Mouse (Mus musculus) G1E (cell line): ENCODE results near the gene Olfr979. TPM values are rescaled to one million over a fixed set of nuclear protein-coding genes. Genes with fewer than 3 reads are reported as not detected.

Experiments used
- ATAC-seq: 2 replicates; pipeline ENCODE4 v1.8.0; 2016; ENCODE audit warnings: mild to moderate bottlenecking; ENCODE audit not compliant: insufficient number of reproducible peaks, poor library complexity, low FRiP score, severe bottlenecking; ENCODE audit errors: extremely low read depth
- DNase-seq: peaks from one replicate; pipeline ENCODE4 v3.0.0; 2012; ENCODE audit warnings: low spot score
- H3K27me3 ChIP-seq: 2 replicates; pipeline ENCODE4 v1.6.1; 2012; ENCODE audit warnings: mild to moderate bottlenecking, low read length, inconsistent platforms; ENCODE audit not compliant: insufficient read depth
- H3K36me3 ChIP-seq: replicated peaks from 2 replicates; pipeline ENCODE3; 2012; ENCODE audit warnings: mild to moderate bottlenecking, inconsistent platforms
- H3K4me1 ChIP-seq: 2 replicates; pipeline ENCODE4 v1.6.1; 2012; ENCODE audit warnings: low read depth, low read length, inconsistent platforms, mixed read lengths; ENCODE audit not compliant: insufficient read depth
- H3K4me3 ChIP-seq: 2 replicates; pipeline ENCODE4 v1.5.1; 2012; ENCODE audit warnings: low read depth, mild to moderate bottlenecking, inconsistent platforms, low read length, moderate library complexity, mixed read lengths
- H3K9me3 ChIP-seq: replicated peaks from 2 replicates; pipeline ENCODE4 v1.6.1; 2012; ENCODE audit warnings: inconsistent platforms
- CTCF ChIP-seq: IDR thresholded peaks from 2 replicates; pipeline ENCODE4 v1.5.1; 2012; ENCODE audit warnings: low read depth, low read length, inconsistent platforms, mixed read lengths
- GATA1 ChIP-seq: IDR thresholded peaks from 2 replicates; pipeline ENCODE4 v1.6.1; 2012; ENCODE audit warnings: borderline replicate concordance, low read length, inconsistent platforms, mixed read lengths
- GATA2 ChIP-seq: IDR thresholded peaks from 2 replicates; pipeline ENCODE4 v1.6.1; 2012; ENCODE audit warnings: low read depth, low read length, inconsistent platforms, borderline replicate concordance
- POLR2AphosphoS5 ChIP-seq: IDR thresholded peaks from 2 replicates; pipeline ENCODE4 v1.6.1; 2012; ENCODE audit warnings: low read depth, low read length, inconsistent platforms; ENCODE audit not compliant: insufficient replicate concordance
- TAL1 ChIP-seq: conservative IDR thresholded peaks from 2 replicates; pipeline ENCODE4 v1.6.1; 2012; ENCODE audit warnings: low read depth, low read length, inconsistent platforms, mixed read lengths
- polyA plus RNA-seq: library from polyadenylated mRNA; stranded (reverse); fragments of >175 nt; gene quantifications from 2 replicates; pipeline ENCODE4 v1.2.3, GENCODE M21; 2012
- total RNA-seq, 2 experiments: library from RNA; stranded (forward) in 1 of 2; stranded (reverse) in 1 of 2; fragments of 200-1000 nt in 1 of 2; fragments of >200 nt in 1 of 2; fragmentation: Nextera tagmentation in 1 of 2; gene quantifications; 2 replicates each; pipeline ENCODE4 v1.2.3; 2014 to 2017

The Olfr979 gene
- total and polyA plus RNA-seq, 3 experiments: 0.16 TPM; not detected in 2

DNA sequence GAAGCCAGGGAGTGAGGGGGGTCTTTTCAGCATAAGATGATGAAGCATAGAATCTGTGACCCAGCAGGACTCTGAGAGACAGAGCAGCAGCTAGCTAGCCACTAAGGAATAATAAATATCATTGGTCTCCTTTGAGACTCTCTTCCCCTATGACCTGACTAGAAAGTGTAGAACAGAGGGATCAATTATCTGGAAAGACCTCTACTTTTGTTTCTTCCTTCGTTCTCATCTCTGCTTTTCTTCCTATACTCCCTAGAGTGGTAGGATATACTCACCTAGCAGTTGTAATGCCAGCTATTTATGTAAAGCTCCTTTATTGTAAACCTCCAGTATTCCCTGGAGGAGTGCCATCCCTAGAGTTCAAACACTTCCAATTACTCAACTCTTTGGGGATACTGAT, 51.3 kb downstream of the Olfr979 start, which contains the start of gene Olfr975:
Gene Olfr975, minus strand, starts transcription at position 101 of the 400 bp plus-strand sequence.
- ATAC-seq (no peak), DNase-seq (no peak)
- Histone ChIP-seq H3K27me3 (no peaks in the 10 kb centered on the region), H3K36me3 (no peaks in the 10 kb centered on the region), H3K4me1 (no peaks in the 10 kb centered on the region), H3K9me3 (peaks cover 6% of the 10 kb centered on the region; the same call in 1 of the 2 replicates), H3K4me3 (no peak within 1 kb of the TSS)
- TF ChIP-seq POLR2AphosphoS5 (no peak), GATA2 (no peak), CTCF (no peak), GATA1 (no peak), TAL1 (no peak)

Other genes with a start within 250 kb of the Olfr979 start
- gene Olfr968, start 220.2 kb downstream of the Olfr979 start, total RNA-seq (2014; fragmentation: Nextera tagmentation): not detected in 2 replicates
- gene Olfr968, start 220.2 kb downstream of the Olfr979 start, total RNA-seq (2017): 0.06 and 0.11 TPM in 2 replicates
- not detected in 2 replicates for gene Olfr968, start 220.2 kb downstream of the Olfr979 start, polyA plus RNA-seq
- gene Olfr969, start 212.5 kb downstream of the Olfr979 start, total RNA-seq (2014; fragmentation: Nextera tagmentation): not detected in 2 replicates
- gene Olfr969, start 212.5 kb downstream of the Olfr979 start, total RNA-seq (2017): not detected in 2 replicates
- gene Olfr969, start 212.5 kb downstream of the Olfr979 start, polyA plus RNA-seq: not detected in 2 replicates
- gene Olfr970, start 194.6 kb downstream of the Olfr979 start, total RNA-seq (2014; fragmentation: Nextera tagmentation): not detected in 2 replicates
- 0.33 TPM in 1 of 2 replicates, not detected in the other for gene Olfr970, start 194.6 kb downstream of the Olfr979 start, total RNA-seq (2017)
- gene Olfr970, start 194.6 kb downstream of the Olfr979 start, polyA plus RNA-seq: not detected in 2 replicates
- not detected in 2 replicates for gene Olfr971, start 166.6 kb downstream of the Olfr979 start, total RNA-seq (2014; fragmentation: Nextera tagmentation)
- not detected in 2 replicates for gene Olfr971, start 166.6 kb downstream of the Olfr979 start, total RNA-seq (2017)
- not detected in 2 replicates for gene Olfr971, start 166.6 kb downstream of the Olfr979 start, polyA plus RNA-seq
- gene Olfr972, start 137.0 kb downstream of the Olfr979 start, total RNA-seq (2014; fragmentation: Nextera tagmentation): not detected in 2 replicates
- gene Olfr972, start 137.0 kb downstream of the Olfr979 start, total RNA-seq (2017): 0.44 TPM in 1 of 2 replicates, not detected in the other
- not detected in 2 replicates for gene Olfr972, start 137.0 kb downstream of the Olfr979 start, polyA plus RNA-seq
- gene Olfr229, start 96.1 kb downstream of the Olfr979 start, total RNA-seq (2014; fragmentation: Nextera tagmentation): not detected in 2 replicates
- gene Olfr229, start 96.1 kb downstream of the Olfr979 start, total RNA-seq (2017): 0.16 TPM in 1 of 2 replicates, not detected in the other
- gene Olfr229, start 96.1 kb downstream of the Olfr979 start, polyA plus RNA-seq: not detected in 2 replicates
- gene Olfr974, start 66.0 kb downstream of the Olfr979 start, total RNA-seq (2014; fragmentation: Nextera tagmentation): not detected in 2 replicates
- gene Olfr974, start 66.0 kb downstream of the Olfr979 start, total RNA-seq (2017): not detected in 2 replicates
- not detected in 2 replicates for gene Olfr974, start 66.0 kb downstream of the Olfr979 start, polyA plus RNA-seq
- 0.38 TPM in 1 of 2 replicates, not detected in the other for gene Olfr975, start 51.4 kb downstream of the Olfr979 start, total RNA-seq (2014; fragmentation: Nextera tagmentation)
- gene Olfr975, start 51.4 kb downstream of the Olfr979 start, total RNA-seq (2017): 0.22 and 0.29 TPM in 2 replicates
- gene Olfr975, start 51.4 kb downstream of the Olfr979 start, polyA plus RNA-seq: not detected in 2 replicates
- gene Olfr976, start 42.3 kb downstream of the Olfr979 start, total RNA-seq (2014; fragmentation: Nextera tagmentation): not detected in 2 replicates
- not detected in 2 replicates for gene Olfr976, start 42.3 kb downstream of the Olfr979 start, total RNA-seq (2017)
- not detected in 2 replicates for gene Olfr976, start 42.3 kb downstream of the Olfr979 start, polyA plus RNA-seq
- gene Olfr978, start 11.4 kb downstream of the Olfr979 start, total RNA-seq (2014; fragmentation: Nextera tagmentation): not detected in 2 replicates
- 0.05 and 0.23 TPM in 2 replicates for gene Olfr978, start 11.4 kb downstream of the Olfr979 start, total RNA-seq (2017)
- not detected in 2 replicates for gene Olfr978, start 11.4 kb downstream of the Olfr979 start, polyA plus RNA-seq
- gene Olfr980, start 6.1 kb upstream of the Olfr979 start, total RNA-seq (2014; fragmentation: Nextera tagmentation): not detected in 2 replicates
- 0.06 and 0.22 TPM in 2 replicates for gene Olfr980, start 6.1 kb upstream of the Olfr979 start, total RNA-seq (2017)
- gene Olfr980, start 6.1 kb upstream of the Olfr979 start, polyA plus RNA-seq: not detected in 2 replicates
- not detected in 2 replicates for gene Olfr981, start 18.0 kb upstream of the Olfr979 start, total RNA-seq (2014; fragmentation: Nextera tagmentation)
- 0.17 and 0.27 TPM in 2 replicates for gene Olfr981, start 18.0 kb upstream of the Olfr979 start, total RNA-seq (2017)
- gene Olfr981, start 18.0 kb upstream of the Olfr979 start, polyA plus RNA-seq: not detected in 2 replicates
- gene Olfr982, start 70.4 kb upstream of the Olfr979 start, total RNA-seq (2014; fragmentation: Nextera tagmentation): not detected in 2 replicates
- under 0.01 and 0.11 TPM in 2 replicates for gene Olfr982, start 70.4 kb upstream of the Olfr979 start, total RNA-seq (2017)
- gene Olfr982, start 70.4 kb upstream of the Olfr979 start, polyA plus RNA-seq: not detected in 2 replicates
- gene Olfr983, start 90.1 kb upstream of the Olfr979 start, total RNA-seq (2014; fragmentation: Nextera tagmentation): not detected in 2 replicates
- 0.05 TPM in 1 of 2 replicates, not detected in the other for gene Olfr983, start 90.1 kb upstream of the Olfr979 start, total RNA-seq (2017)
- gene Olfr983, start 90.1 kb upstream of the Olfr979 start, polyA plus RNA-seq: not detected in 2 replicates
- not detected in 2 replicates for gene Olfr984, start 110.7 kb upstream of the Olfr979 start, total RNA-seq (2014; fragmentation: Nextera tagmentation)
- gene Olfr984, start 110.7 kb upstream of the Olfr979 start, total RNA-seq (2017): 0.11 and 0.23 TPM in 2 replicates
- not detected in 2 replicates for gene Olfr984, start 110.7 kb upstream of the Olfr979 start, polyA plus RNA-seq
- not detected in 2 replicates for gene Olfr985, start 126.7 kb upstream of the Olfr979 start, total RNA-seq (2014; fragmentation: Nextera tagmentation)
- not detected in 2 replicates for gene Olfr985, start 126.7 kb upstream of the Olfr979 start, total RNA-seq (2017)
- not detected in 2 replicates for gene Olfr985, start 126.7 kb upstream of the Olfr979 start, polyA plus RNA-seq
- not detected in 2 replicates for gene Tmem225, start 144.7 kb upstream of the Olfr979 start, total RNA-seq (2014; fragmentation: Nextera tagmentation)
- gene Tmem225, start 144.7 kb upstream of the Olfr979 start, total RNA-seq (2017): 0.11 and 0.12 TPM in 2 replicates
- gene Tmem225, start 144.7 kb upstream of the Olfr979 start, polyA plus RNA-seq: not detected in 2 replicates
- not detected in 2 replicates for gene Olfr986, start 177.5 kb upstream of the Olfr979 start, total RNA-seq (2014; fragmentation: Nextera tagmentation)
- gene Olfr986, start 177.5 kb upstream of the Olfr979 start, total RNA-seq (2017): 0.27 TPM in 1 of 2 replicates, not detected in the other
- gene Olfr986, start 177.5 kb upstream of the Olfr979 start, polyA plus RNA-seq: not detected in 2 replicates
- 1.7 and 2.9 TPM in 2 replicates for gene Zfp202, start 188.9 kb upstream of the Olfr979 start, total RNA-seq (2014; fragmentation: Nextera tagmentation)
- gene Zfp202, start 188.9 kb upstream of the Olfr979 start, total RNA-seq (2017): 1.8 and 1.9 TPM in 2 replicates
- gene Zfp202, start 188.9 kb upstream of the Olfr979 start, polyA plus RNA-seq: 0.67 and 0.85 TPM in 2 replicates